In genomic region chr3:66825761-66826160, GRCm38 (mm10) we compare ENCODE assay signal across 22 mouse cellular contexts.
"Had no signal": no experiment of that assay in that cellular context is flagged by ENCODE, and none has a peak within 500 bp of the region (broad histone marks: within the 10 kb centered on the region; RNA-seq: fewer than 3 reads in every experiment).

No protein-coding gene starts in this region.

- H3K4me3 ChIP-seq: kidney, embryonic 15.5 days; limb, embryonic 12.5 days; limb, embryonic 15.5 days; megakaryocyte, embryonic 14.5 days; midbrain, embryonic 10.5 days; neural tube, embryonic 12.5 days; neural tube, embryonic 15.5 days; stomach, embryonic 15.5 days had no signal

- H3K4me1 ChIP-seq: kidney, embryonic 15.5 days; limb, embryonic 12.5 days; limb, embryonic 15.5 days; megakaryocyte, embryonic 14.5 days; midbrain, embryonic 10.5 days; neural tube, embryonic 12.5 days; neural tube, embryonic 15.5 days; stomach, embryonic 15.5 days had no signal

- H3K36me3 ChIP-seq: kidney, embryonic 15.5 days; limb, embryonic 12.5 days; limb, embryonic 15.5 days; midbrain, embryonic 10.5 days; neural tube, embryonic 12.5 days; neural tube, embryonic 15.5 days; stomach, embryonic 15.5 days had no signal

- H3K9me3 ChIP-seq: kidney, embryonic 15.5 days; limb, embryonic 12.5 days; limb, embryonic 15.5 days; megakaryocyte, embryonic 14.5 days; midbrain, embryonic 10.5 days; neural tube, embryonic 12.5 days; neural tube, embryonic 15.5 days; stomach, embryonic 15.5 days had no signal

- ATAC-seq: liver, postnatal 0 days; lung, postnatal 0 days had no signal

- H3K4me2 ChIP-seq: kidney, embryonic 15.5 days; limb, embryonic 12.5 days; limb, embryonic 15.5 days; liver, embryonic 11.5 days; lung, embryonic 14.5 days; neural tube, embryonic 12.5 days; neural tube, embryonic 15.5 days; stomach, embryonic 15.5 days had no signal

- DNase-seq: kidney, adult 11 months; kidney, adult 8-10 months; kidney, postnatal 10 days; kidney, postnatal 4 days; liver, postnatal 0 days; lung, embryonic 14.5 days; midbrain, embryonic 14.5 days; right cerebral cortex, adult 18-20 months; right cerebral cortex, postnatal 14 days; spleen, adult 18-20 months; thymus, postnatal 25 days had no signal

- H3K27me3 ChIP-seq: kidney, embryonic 15.5 days; limb, embryonic 12.5 days; limb, embryonic 15.5 days; megakaryocyte, embryonic 14.5 days; neural tube, embryonic 12.5 days; neural tube, embryonic 15.5 days; stomach, embryonic 15.5 days had no signal

- H3K27ac ChIP-seq: kidney, embryonic 15.5 days; limb, embryonic 12.5 days; limb, embryonic 15.5 days; liver, embryonic 14.5 days; midbrain, embryonic 10.5 days; neural tube, embryonic 12.5 days; neural tube, embryonic 15.5 days; stomach, embryonic 15.5 days had no signal

- H3K9ac ChIP-seq: kidney, embryonic 15.5 days; limb, embryonic 12.5 days; limb, embryonic 15.5 days; liver, embryonic 14.5 days; liver, postnatal 0 days; lung, embryonic 14.5 days; neural tube, embryonic 12.5 days; neural tube, embryonic 15.5 days; stomach, embryonic 15.5 days had no signal
